Mouse (Mus musculus): ENCODE results near the gene Il1f5. TPM values are rescaled to one million over a fixed set of nuclear protein-coding genes. Genes with fewer than 3 reads are reported as not detected.

The Il1f5 gene
- not detected in 2 replicates for polyA plus RNA-seq (2014; fragmentation: Nextera tagmentation; extraction: Ambion mirVana)

DNA sequence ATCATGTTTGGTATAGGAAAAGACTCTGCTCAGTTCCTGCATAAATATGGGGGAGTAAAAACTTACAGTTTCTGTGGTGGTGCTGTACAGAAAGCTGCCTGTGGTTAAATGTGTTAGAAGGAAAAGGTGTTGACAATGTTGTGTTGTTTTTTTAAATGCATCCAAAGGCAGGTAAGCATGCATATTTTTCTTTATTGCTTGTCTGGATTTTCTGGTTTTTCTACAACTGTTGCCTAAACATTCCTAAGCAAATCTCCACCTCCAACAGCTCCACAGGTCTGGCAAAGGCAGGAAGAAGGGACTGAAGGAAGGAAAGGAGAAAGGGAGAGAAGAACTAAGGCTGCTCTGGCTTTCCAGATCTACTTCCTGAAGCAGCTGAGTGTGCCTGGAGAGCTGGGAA lies at the start of gene Il1f5:
Gene Il1f5 (plus strand): TSS at position 301 of the 400 bp plus-strand sequence.
- H3K4me2 ChIP-seq (ENCODE audit: low read depth, low read length, severe bottlenecking), result no peak within 1 kb of the TSS
- no peak within 1 kb of the TSS for H3K4me3 ChIP-seq (ENCODE audit: low read depth, low read length)
- H3K27ac ChIP-seq (ENCODE audit: low read depth, low read length), result no peak within 1 kb of the TSS
- no peak for ATAC-seq (replicated peaks; ENCODE audit: low FRiP score)
- H3K4me1 ChIP-seq (replicated peaks; ENCODE audit: control insufficient read depth, insufficient read depth, low read length), result no peaks in the 10 kb centered on the region
- no peaks in the 10 kb centered on the region for H3K27me3 ChIP-seq (ENCODE audit: control insufficient read depth, insufficient read depth, low read length)
- H3K36me3 ChIP-seq (ENCODE audit: control insufficient read depth, insufficient read depth, low read length), result no peaks in the 10 kb centered on the region
- no peaks in the 10 kb centered on the region for H3K9me3 ChIP-seq (ENCODE audit: control insufficient read depth, low read length)
- H3K9ac ChIP-seq (ENCODE audit: low read length), result no peak within 1 kb of the TSS
- no peak for DNase-seq (ENCODE audit: low spot score)

DNA sequence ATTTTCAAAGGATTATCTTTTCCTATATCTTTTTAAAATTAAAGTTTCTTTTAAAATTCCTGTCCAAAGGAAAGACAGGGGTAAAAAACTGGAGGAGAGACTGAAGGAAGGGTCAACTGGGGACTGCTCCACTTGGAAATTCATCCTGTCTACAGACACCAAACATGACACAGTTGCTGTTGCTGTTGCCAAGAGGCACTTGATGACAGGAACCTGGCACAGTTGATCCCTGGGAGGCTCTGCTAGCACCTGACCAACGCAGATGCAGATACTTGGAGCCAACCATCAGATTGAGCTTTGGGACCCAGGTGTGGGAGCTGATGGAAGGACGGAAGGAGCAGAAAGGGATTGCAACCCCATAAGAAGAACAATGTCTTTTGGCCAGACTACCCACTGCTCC lies 49.6 kb upstream of the Il1f5 start:
- ATAC-seq (replicated peaks; ENCODE audit: low FRiP score) (no peak), DNase-seq (ENCODE audit: low spot score) (no peak)
- H3K4me2 ChIP-seq (ENCODE audit: low read depth, low read length, severe bottlenecking), result no peak overlapping the region
- no peak overlapping the region for H3K4me3 ChIP-seq (ENCODE audit: low read depth, low read length)
- WGBS, result 88% methylated on average over 2 of the region's 2 CpGs
- H3K4me1 ChIP-seq (replicated peaks; ENCODE audit: control insufficient read depth, insufficient read depth, low read length), result no peaks in the 10 kb centered on the region
- no peaks in the 10 kb centered on the region for H3K36me3 ChIP-seq (ENCODE audit: control insufficient read depth, insufficient read depth, low read length)
- no peak overlapping the region for H3K9ac ChIP-seq (ENCODE audit: low read length)
- no peaks in the 10 kb centered on the region for H3K27me3 ChIP-seq (ENCODE audit: control insufficient read depth, insufficient read depth, low read length)
- H3K9me3 ChIP-seq (ENCODE audit: control insufficient read depth, low read length), result no peaks in the 10 kb centered on the region
- no peak overlapping the region for H3K27ac ChIP-seq (ENCODE audit: low read depth, low read length)

- DNase-seq (ENCODE audit: low spot score), result no peak
- no peak overlapping the region for H3K4me2 ChIP-seq (ENCODE audit: low read depth, low read length, severe bottlenecking)
- H3K9ac ChIP-seq (ENCODE audit: low read length), result no peak overlapping the region
- H3K27me3 ChIP-seq (ENCODE audit: control insufficient read depth, insufficient read depth, low read length), result no peaks in the 10 kb centered on the region
- H3K4me1 ChIP-seq (replicated peaks; ENCODE audit: control insufficient read depth, insufficient read depth, low read length), result no peaks in the 10 kb centered on the region
- no peaks in the 10 kb centered on the region for H3K36me3 ChIP-seq (ENCODE audit: control insufficient read depth, insufficient read depth, low read length)
- no peak overlapping the region for H3K4me3 ChIP-seq (ENCODE audit: low read depth, low read length)
- no peak for ATAC-seq (replicated peaks; ENCODE audit: low FRiP score)
- no peaks in the 10 kb centered on the region for H3K9me3 ChIP-seq (ENCODE audit: control insufficient read depth, low read length)
- no peak overlapping the region for H3K27ac ChIP-seq (ENCODE audit: low read depth, low read length)
- 93% methylated on average over 1 of the region's 1 CpGs for WGBS
These were observed 9.3 kb upstream of the Il1f5 start for GRCm38 (mm10) chr2:24267503-24267902.

DNA sequence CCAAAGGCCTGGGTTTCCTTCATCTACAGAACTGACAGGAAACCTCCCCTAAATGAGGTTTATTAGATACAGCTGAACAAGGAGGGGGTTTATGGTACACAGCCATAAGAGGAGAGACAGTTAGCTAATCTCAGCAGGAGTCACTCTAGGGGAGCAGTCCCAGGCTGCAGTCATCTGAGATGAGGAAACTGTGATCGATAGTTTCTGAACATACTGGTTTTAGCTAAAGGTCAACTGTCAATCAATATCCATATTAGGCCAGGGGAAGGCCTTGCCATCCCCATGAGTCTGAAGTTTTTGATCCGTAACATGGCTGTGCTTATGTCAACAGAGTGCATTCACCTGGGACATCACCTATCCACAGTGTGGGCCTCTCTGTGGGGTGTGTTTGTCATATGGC lies 3.1 kb upstream of the Il1f5 start:
- no peak overlapping the region for H3K27ac ChIP-seq (ENCODE audit: low read depth, low read length)
- 86% methylated on average over 2 of the region's 2 CpGs for WGBS
- H3K4me1 ChIP-seq (replicated peaks; ENCODE audit: control insufficient read depth, insufficient read depth, low read length), result no peaks in the 10 kb centered on the region
- no peaks in the 10 kb centered on the region for H3K36me3 ChIP-seq (ENCODE audit: control insufficient read depth, insufficient read depth, low read length)
- H3K27me3 ChIP-seq (ENCODE audit: control insufficient read depth, insufficient read depth, low read length), result no peaks in the 10 kb centered on the region
- H3K9me3 ChIP-seq (ENCODE audit: control insufficient read depth, low read length), result no peaks in the 10 kb centered on the region
- no peak overlapping the region for H3K9ac ChIP-seq (ENCODE audit: low read length)
- no peak overlapping the region for H3K4me3 ChIP-seq (ENCODE audit: low read depth, low read length)
- H3K4me2 ChIP-seq (ENCODE audit: low read depth, low read length, severe bottlenecking), result no peak overlapping the region
- DNase-seq (ENCODE audit: low spot score) (no peak), ATAC-seq (replicated peaks; ENCODE audit: low FRiP score) (no peak)

- DNase-seq (ENCODE audit: low spot score) (no peak), ATAC-seq (replicated peaks; ENCODE audit: low FRiP score) (no peak)
- no peak overlapping the region for H3K27ac ChIP-seq (ENCODE audit: low read depth, low read length)
- 22% methylated on average over 1 of the region's 1 CpGs for WGBS
- H3K4me2 ChIP-seq (ENCODE audit: low read depth, low read length, severe bottlenecking), result no peak overlapping the region
- no peaks in the 10 kb centered on the region for H3K27me3 ChIP-seq (ENCODE audit: control insufficient read depth, insufficient read depth, low read length)
- H3K36me3 ChIP-seq (ENCODE audit: control insufficient read depth, insufficient read depth, low read length), result no peaks in the 10 kb centered on the region
- H3K4me1 ChIP-seq (replicated peaks; ENCODE audit: control insufficient read depth, insufficient read depth, low read length), result no peaks in the 10 kb centered on the region
- no peak overlapping the region for H3K9ac ChIP-seq (ENCODE audit: low read length)
- H3K4me3 ChIP-seq (ENCODE audit: low read depth, low read length), result no peak overlapping the region
- H3K9me3 ChIP-seq (ENCODE audit: control insufficient read depth, low read length), result no peaks in the 10 kb centered on the region
These were observed 1.6 kb upstream of the Il1f5 start for GRCm38 (mm10) chr2:24275146-24275545.

DNA sequence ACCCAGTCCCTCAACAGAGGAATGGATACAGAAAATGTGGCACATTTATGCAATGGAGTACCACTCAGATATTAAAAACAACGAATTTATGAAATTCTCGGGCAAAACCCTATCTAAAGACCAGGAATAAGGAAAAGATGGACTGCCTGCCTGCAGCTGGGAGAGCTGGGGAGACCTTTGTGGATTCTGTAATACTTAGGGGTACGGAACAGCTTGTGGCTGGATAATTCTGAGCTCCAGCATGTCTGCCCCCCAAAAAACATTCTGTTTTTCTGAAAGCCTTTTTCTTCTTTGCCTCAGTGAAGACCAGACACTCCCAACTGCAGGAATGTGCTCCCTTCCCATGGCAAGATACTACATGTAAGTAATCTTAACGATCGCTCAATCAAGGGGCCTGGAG lies 14.1 kb downstream of the Il1f5 start, which contains the start of gene Il1f10:
Gene Il1f10 (plus strand): TSS at position 301 of the 400 bp plus-strand sequence.
- DNase-seq (ENCODE audit: low spot score), result no peak
- 86% methylated on average over 5 of the region's 5 CpGs for WGBS
- H3K27me3 ChIP-seq (ENCODE audit: control insufficient read depth, insufficient read depth, low read length), result no peaks in the 10 kb centered on the region
- H3K4me3 ChIP-seq (ENCODE audit: low read depth, low read length), result no peak within 1 kb of the TSS
- H3K9me3 ChIP-seq (ENCODE audit: control insufficient read depth, low read length), result no peaks in the 10 kb centered on the region
- H3K36me3 ChIP-seq (ENCODE audit: control insufficient read depth, insufficient read depth, low read length), result no peaks in the 10 kb centered on the region
- no peak within 1 kb of the TSS for H3K27ac ChIP-seq (ENCODE audit: low read depth, low read length)
- H3K4me1 ChIP-seq (replicated peaks; ENCODE audit: control insufficient read depth, insufficient read depth, low read length), result no peaks in the 10 kb centered on the region
- no peak within 1 kb of the TSS for H3K9ac ChIP-seq (ENCODE audit: low read length)
- no peak within 1 kb of the TSS for H3K4me2 ChIP-seq (ENCODE audit: low read depth, low read length, severe bottlenecking)
- no peak for ATAC-seq (replicated peaks; ENCODE audit: low FRiP score)

DNA sequence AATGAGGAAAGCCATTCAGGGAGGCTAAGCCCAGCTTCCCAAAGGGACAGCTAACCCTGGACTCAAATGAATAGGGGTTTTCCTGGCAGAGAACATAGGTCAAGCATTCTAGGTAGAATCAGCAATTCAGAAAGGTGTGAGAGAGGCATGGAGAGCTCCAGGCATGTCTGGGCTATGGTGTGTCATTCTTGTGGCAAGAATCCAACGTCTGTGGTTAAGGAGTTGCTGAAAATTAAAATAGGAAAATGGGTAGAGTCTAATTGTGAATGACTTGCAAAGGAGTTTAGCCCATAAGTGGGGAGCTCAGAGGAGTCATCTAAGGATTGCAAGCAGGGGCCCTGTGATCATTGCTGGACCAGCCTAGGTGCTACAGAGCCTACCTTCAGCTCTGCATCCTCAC lies 17.9 kb downstream of the Il1f5 start:
- H3K36me3 ChIP-seq (ENCODE audit: control insufficient read depth, insufficient read depth, low read length), result no peaks in the 10 kb centered on the region
- no peak overlapping the region for H3K27ac ChIP-seq (ENCODE audit: low read depth, low read length)
- H3K4me2 ChIP-seq (ENCODE audit: low read depth, low read length, severe bottlenecking), result no peak overlapping the region
- 42% methylated on average over 1 of the region's 1 CpGs for WGBS
- H3K4me1 ChIP-seq (replicated peaks; ENCODE audit: control insufficient read depth, insufficient read depth, low read length), result no peaks in the 10 kb centered on the region
- no peak overlapping the region for H3K9ac ChIP-seq (ENCODE audit: low read length)
- ATAC-seq (replicated peaks; ENCODE audit: low FRiP score), result no peak
- no peak for DNase-seq (ENCODE audit: low spot score)
- H3K9me3 ChIP-seq (ENCODE audit: control insufficient read depth, low read length), result no peaks in the 10 kb centered on the region
- no peaks in the 10 kb centered on the region for H3K27me3 ChIP-seq (ENCODE audit: control insufficient read depth, insufficient read depth, low read length)
- no peak overlapping the region for H3K4me3 ChIP-seq (ENCODE audit: low read depth, low read length)

GRCm38 (mm10) chr2:24296837-24297236 lies 20.1 kb downstream of the Il1f5 start:
- no peaks in the 10 kb centered on the region for H3K4me1 ChIP-seq (replicated peaks; ENCODE audit: control insufficient read depth, insufficient read depth, low read length)
- H3K9me3 ChIP-seq (ENCODE audit: control insufficient read depth, low read length), result no peaks in the 10 kb centered on the region
- no peak overlapping the region for H3K4me3 ChIP-seq (ENCODE audit: low read depth, low read length)
- 14% methylated on average over 3 of the region's 3 CpGs for WGBS
- DNase-seq (ENCODE audit: low spot score), result peak; percentile 65
- H3K9ac ChIP-seq (ENCODE audit: low read length), result no peak overlapping the region
- H3K27ac ChIP-seq (ENCODE audit: low read depth, low read length), result no peak overlapping the region
- no peaks in the 10 kb centered on the region for H3K27me3 ChIP-seq (ENCODE audit: control insufficient read depth, insufficient read depth, low read length)
- no peak for ATAC-seq (replicated peaks; ENCODE audit: low FRiP score)
- no peak overlapping the region for H3K4me2 ChIP-seq (ENCODE audit: low read depth, low read length, severe bottlenecking)
- H3K36me3 ChIP-seq (ENCODE audit: control insufficient read depth, insufficient read depth, low read length), result no peaks in the 10 kb centered on the region

DNA sequence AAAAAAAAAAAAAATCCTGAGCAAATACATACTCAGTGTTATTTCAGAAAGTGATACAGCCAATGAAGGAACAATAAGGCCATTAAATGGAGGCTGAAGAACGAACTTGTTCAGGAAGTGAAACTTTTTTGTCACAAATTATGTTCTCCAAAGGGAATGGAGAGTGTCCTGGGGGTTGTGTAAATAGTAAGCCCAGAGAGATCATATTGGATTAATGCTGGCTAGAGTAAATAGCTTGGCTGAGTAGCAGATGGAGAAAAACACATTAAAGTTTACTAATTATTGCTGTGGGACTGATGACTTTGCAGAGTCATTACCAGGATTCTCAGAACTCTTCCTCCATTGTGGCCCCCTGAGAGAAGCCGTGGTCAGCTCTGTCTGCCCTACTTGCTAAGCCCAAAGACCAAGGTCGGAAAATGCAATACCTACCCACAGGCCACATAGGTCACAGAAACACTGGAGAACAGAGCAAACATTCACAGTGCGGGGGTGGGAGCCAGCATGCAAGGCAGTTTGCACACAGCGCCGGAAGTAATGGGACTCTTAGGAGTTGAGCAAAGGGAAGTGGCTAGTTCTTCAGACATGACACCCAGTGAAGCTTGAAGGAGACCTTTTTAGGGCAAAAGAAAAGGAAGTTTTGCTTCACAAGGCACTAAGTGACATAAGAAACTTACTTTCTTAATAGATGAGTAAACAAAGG lies 34.7 kb downstream of the Il1f5 start:
- WGBS, result 79% methylated on average over 6 of the region's 6 CpGs

More for the DNA sequence above, 34.7 kb downstream of the Il1f5 start:
- Histone ChIP-seq H3K4me3 (ENCODE audit: low read depth, low read length) (no peak overlapping the region), H3K27me3 (ENCODE audit: control insufficient read depth, insufficient read depth, low read length) (no peaks in the 10 kb centered on the region), H3K4me1 (replicated peaks; ENCODE audit: control insufficient read depth, insufficient read depth, low read length) (no peaks in the 10 kb centered on the region), H3K9ac (ENCODE audit: low read length) (no peak overlapping the region), H3K36me3 (ENCODE audit: control insufficient read depth, insufficient read depth, low read length) (no peaks in the 10 kb centered on the region), H3K4me2 (ENCODE audit: low read depth, low read length, severe bottlenecking) (no peak overlapping the region), H3K9me3 (ENCODE audit: control insufficient read depth, low read length) (no peaks in the 10 kb centered on the region), H3K27ac (ENCODE audit: low read depth, low read length) (no peak overlapping the region)
- no peak for DNase-seq (ENCODE audit: low spot score)
- no peak for ATAC-seq (replicated peaks; ENCODE audit: low FRiP score)

Measured in forebrain, embryonic 11.5 days (tissue).